Mouse (Mus musculus) layer of hippocampus, postnatal 10 days (tissue): ENCODE measurements around the gene Mafk. TPM values are rescaled to one million over a fixed set of nuclear protein-coding genes. Genes with fewer than 3 reads are reported as not detected.
A peak's percentile ranks its signal among the peaks of the same experiment; 100 is the strongest.

Experiments
- DNase-seq, 2 experiments: peaks; one replicate each; pipeline ENCODE4 v3.0.0; 2021; ENCODE audit warnings: low spot score in 2 of 2
- total RNA-seq, 2 experiments: library from RNA; stranded (reverse); gene quantifications; 2 replicates each; pipeline ENCODE4 v1.2.3; 2021

Mafk gene
- total RNA-seq, 2 experiments from 2014 or later = 10.3 to 10.4 TPM

- DNase-seq = no peak
These were observed 4.8 kb downstream of the Mafk start for GRCm38 (mm10) chr5:139796001-139796620.

DNA sequence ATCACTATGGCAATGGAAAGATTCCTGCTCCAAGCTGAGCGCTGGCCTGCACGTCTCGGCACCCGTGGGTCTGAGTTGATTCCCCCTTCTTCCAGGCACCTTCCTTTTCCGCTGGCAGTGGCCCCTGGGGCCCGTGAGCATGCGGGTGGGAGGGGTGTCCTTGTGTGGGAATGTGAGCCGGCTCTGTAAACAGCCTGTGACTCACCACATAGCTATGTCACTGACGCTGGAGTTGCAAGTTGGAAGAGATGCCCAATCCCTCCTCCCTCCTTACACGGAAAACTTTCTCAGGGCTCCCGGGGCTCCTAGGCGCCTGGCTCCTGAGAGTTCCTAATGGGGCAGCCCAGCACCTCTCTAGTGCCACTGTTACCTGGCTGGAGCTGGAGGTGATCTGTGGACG is 5.6 kb downstream of the Mafk start:
- DNase-seq = peak; percentile 42 to 50

GRCm38 (mm10) chr5:139797473-139798167 is 6.3 kb downstream of the Mafk start:
- DNase-seq = peak; percentile 86 to 92

GRCm38 (mm10) chr5:139798168-139798900 is 7.0 kb downstream of the Mafk start:
- no peak for DNase-seq

GRCm38 (mm10) chr5:139799041-139799440 is 7.7 kb downstream of the Mafk start:
- DNase-seq = no peak

DNA sequence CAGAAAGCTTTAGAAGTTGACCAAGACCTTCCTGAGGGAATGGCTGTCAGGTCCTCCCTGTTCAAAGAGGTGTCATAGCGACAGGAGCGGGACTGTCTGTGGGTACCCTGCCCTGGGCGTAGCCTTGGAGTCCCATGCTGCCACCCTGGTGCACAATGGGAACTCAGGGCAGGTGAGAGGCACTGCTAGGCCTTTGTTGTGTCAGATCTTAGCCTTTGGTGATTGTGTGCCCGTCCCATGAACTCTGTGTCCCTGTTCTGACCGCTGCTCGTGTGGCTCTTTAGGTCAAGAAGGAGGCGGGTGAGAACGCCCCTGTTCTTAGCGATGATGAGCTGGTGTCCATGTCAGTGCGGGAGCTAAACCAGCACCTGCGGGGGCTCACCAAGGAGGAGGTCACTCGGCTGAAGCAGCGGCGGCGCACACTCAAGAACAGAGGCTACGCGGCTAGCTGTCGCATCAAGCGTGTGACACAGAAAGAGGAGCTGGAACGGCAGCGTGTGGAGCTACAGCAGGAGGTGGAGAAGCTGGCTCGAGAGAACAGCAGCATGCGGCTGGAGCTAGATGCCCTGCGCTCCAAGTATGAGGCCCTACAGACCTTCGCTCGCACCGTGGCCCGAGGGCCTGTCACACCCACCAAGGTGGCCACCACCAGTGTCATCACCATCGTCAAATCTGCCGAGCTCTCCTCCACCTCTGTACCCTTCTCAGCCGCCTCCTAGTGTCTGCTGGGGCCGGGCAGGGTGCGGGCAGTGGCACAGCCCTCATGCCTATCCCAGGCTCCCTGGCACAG is 8.7 kb downstream of the Mafk start:
- DNase-seq = no peak

GRCm38 (mm10) chr5:139801231-139801630 is 9.9 kb downstream of the Mafk start:
- DNase-seq = no peak

- no peak for DNase-seq
These were observed 10.6 kb downstream of the Mafk start for GRCm38 (mm10) chr5:139801880-139802279.

- no peak for DNase-seq
These were observed 11.9 kb downstream of the Mafk start for GRCm38 (mm10) chr5:139803165-139803564.

DNA sequence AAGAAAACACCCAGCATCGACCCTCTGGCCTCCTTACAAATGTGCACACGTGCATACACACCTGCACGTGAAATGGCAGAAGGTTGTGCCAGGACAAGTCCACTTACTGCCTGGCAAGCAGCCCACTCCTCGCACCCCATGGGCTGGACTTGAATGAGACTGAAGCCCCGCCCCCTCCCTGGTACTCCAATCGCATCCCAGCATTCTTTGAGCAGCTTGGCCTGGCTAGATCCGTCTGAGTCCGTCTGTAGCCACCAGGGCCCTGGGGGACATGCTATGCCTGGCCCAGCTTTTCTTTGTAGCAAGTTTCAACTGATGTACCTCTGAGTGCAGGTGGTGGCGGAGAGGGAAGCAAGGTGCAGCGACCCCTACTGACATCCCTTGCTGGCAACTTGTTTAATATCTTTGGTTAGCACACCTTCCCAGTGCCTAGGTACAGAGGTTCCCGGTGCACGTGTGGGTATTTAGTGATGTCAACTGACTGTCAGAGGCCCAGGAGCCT is 12.3 kb downstream of the Mafk start:
- DNase-seq = no peak

GRCm38 (mm10) chr5:139804107-139804551 is 12.8 kb downstream of the Mafk start:
- no peak for DNase-seq

DNA sequence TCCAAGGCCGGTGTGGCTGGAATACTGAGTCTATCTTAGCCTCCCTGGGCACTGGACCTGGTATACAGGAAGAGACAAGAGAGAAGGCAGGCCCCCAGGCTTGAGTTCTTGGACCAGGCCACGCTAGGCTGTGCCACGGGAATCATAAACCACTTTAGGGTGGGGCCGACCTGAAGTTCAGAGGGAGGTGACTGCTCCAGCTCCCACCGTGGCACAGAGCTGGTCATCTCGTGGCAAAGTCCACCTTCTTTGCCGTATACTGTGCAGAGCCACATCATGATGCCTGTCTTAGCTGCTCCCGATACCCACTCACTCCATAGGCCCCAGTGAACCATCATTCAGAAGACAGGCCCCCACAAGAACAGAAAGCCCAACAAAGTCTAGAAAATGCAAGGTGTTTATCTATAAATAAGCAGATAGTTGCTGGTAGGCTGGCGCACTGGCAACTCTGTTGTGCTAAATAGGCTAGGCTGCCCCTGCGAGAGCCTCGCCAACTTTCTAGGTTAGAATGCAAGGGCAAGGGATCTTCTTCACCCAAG is 13.3 kb downstream of the Mafk start:
- no peak for DNase-seq

DNA sequence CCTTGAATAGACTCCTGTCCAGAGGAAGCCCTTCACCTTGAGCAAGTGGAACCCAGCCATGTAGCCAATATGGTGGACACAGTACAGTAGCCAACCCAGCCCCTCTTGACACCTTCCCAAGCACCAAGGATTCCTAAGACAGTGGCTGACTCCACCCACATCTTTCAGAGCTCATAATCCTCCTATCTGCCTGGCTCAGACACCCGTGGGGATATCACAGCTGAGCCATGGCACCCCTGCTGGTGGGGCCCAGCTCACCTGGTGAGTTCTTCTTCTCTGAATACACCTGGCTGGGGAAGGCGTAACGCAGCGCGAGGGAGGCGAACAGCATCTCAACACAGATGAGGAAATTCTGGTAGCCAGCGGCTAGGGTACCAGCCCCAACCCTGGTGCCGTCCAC is 14.6 kb downstream of the Mafk start:
- DNase-seq = no peak

GRCm38 (mm10) chr5:139809397-139809796 is 18.1 kb downstream of the Mafk start:
- DNase-seq = no peak

DNA sequence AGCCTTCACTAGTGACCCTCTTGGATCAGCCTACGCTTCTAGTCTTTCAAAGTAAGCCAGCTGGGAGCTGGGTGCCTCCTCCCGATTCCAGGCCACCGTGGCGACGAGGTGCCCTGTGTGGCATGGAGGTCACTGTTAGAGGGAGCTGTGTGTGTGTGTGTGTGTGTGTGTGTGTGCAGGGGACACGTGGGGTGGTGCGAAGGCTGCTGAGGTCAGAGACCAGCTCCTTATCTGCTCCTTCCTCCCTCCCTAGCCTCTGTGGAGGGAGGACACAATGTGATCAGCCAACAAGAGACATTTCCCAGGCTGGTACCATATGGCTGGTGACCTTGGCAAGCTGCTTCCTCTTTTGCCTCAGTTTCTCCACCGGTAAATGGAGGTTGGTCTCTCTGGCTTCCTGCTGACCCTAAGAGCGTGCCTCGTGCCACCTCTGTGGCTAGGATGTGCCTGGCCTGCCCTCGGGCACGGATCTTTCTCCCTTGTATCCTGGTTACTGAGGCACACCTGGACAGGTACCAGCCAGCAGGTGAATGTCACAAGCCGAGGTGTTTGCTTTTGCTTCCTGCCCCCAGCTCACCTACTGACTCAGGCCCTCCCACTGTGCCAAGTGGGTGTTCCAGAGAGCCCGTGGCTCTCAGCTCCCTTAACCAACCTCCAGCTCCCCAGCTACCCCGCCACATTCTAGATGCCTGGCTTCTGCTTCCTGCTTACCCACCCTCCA is 20.5 kb downstream of the Mafk start:
- DNase-seq = no peak

DNA sequence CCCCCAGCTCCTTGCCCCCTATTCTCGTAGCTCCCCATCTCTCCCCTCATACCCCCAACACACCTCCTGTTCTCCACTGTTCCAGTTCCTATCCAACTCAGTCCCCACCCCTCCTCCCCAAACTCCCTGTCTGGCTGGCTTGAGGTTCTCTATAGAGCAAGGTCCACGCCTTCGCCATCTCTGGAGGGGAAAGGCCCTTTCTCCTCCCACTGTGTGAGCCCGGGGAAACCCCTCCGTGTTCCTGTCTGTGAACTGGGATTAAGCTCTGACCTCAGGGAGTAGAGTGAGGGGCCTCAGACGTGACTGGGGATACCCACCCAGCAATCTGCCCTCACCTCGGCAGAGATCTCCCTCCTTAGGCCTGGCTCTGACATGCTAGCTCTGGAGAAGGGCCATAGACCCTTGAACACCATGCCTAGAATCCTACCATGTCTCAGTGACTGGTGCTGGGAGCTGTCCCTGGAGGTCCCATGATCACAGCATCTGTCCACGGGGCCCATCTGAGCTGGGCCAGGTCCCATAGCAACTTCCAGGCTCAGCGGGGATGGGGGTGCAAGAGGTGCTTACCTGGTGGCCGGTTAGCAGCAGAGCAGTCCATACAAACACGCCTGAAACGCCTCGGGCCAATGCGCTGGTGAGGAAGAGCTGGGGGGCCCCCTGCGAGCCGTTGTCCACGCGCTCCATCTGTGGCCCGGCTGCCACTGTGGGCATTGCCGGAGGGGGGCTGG is 21.2 kb downstream of the Mafk start:
- no peak for DNase-seq

DNA sequence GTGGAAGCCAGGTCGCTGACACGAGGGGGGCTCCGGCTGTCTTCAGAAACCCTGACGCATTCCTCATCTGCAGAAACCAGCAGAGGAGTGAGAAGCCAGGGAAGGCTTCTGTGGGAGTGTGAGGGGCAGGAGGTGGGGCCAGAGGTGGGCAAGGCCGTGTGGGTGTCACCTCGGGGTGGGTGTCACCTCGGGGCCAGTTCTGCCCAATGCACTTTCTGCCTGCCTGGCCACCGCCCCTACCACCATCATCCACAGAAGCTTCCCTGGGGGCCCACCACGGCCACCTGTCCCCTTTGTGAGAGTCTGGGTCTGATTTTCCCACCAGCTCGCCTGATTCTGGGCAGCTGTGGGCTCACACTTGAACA is 21.8 kb downstream of the Mafk start:
- no peak for DNase-seq

DNA sequence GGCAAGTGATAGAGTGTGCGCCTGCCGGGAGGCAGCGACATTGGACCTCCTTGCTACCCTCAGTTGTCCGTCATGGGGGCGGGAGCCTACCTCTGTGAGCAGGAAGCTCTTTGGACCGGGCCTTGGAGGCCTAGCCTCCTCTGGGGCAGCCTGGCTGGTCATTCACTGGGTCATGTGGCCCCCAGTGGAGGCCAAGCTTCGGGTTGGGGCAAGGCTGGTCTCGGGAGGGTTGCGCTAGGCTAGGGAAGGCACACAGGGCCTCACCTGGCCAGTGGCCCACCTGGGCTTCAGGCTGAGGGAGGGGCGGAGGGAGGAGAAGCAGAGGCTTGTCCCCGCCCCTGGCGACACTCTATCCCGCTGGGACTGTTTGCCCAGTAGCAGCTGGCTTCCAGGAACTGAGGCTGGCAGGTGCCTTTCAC is 22.7 kb downstream of the Mafk start:
- no peak for DNase-seq

- DNase-seq = no peak
These were observed 24.7 kb downstream of the Mafk start for GRCm38 (mm10) chr5:139815964-139816363.

DNA sequence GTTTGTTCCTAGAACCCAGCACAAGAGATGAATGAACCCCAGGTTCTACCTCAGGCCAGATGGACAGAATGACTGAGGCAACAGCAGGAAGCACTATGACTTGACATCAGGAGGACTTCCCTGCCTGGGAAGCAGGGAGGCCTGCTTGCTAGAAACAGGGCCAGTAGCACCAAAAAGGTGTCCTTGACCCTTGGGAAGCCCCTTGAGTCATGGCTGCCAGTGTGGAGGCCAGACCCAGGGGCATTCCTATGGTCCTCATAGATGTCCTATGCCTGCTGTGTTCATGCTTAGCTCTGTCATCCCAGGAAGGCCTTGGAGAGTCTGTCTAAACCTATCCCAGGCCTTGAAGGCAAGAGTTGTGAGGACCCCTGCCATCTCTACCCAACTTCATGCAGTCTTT is 25.1 kb downstream of the Mafk start:
- no peak for DNase-seq
